Mouse (Mus musculus): Measurements from ENCODE around the gene Ubfd1. TPM values are rescaled to one million over a fixed set of nuclear protein-coding genes. Genes with fewer than 3 reads are reported as not detected.
A peak's percentile ranks its signal among the peaks of the same experiment; 100 is the strongest.

Ubfd1 gene
- polyA plus RNA-seq, 2 experiments = 11.3 to 16.9 TPM

DNA sequence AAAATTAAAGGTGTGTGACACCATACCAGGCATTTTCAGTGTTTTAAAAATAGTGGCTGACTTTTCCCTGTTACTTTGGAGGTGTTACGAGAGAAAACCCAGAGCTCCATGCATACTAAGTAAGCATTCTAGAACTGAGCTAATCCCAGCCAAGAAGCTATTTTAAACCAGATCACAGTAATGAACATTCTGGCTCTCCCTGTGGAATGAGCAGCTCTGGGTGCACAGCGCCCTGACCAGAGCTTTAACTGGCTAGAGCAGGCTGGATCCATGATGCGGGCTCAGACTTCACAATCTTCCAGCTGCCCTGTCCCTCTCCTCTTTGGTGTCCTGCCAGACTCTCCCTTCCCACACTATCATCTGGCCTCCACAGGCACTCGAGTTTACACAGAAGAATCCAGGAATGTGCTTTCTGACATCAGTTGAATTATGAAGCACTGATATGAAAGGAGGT lies 21.8 kb upstream of the Ubfd1 start:
- peaks cover 2 to 21% of the 10 kb centered on the region in 2 experiments; a peak in 3 of 4 replicates for H3K4me1 ChIP-seq (replicated peaks; ENCODE audit: control insufficient read depth in 2 of 2, insufficient read depth in 2 of 2, low read length in 1 of 2)
- H3K9ac ChIP-seq (replicated peaks) = no peak overlapping the region
- no peak overlapping the region for H3K27ac ChIP-seq
- no peaks in the 10 kb centered on the region for H3K36me3 ChIP-seq (replicated peaks; ENCODE audit: control insufficient read depth, insufficient read depth, low read depth)
- no peak overlapping the region for H3K4me2 ChIP-seq (ENCODE audit: low read depth)
- H3K9me3 ChIP-seq (ENCODE audit: control insufficient read depth, low read length) = no peaks in the 10 kb centered on the region
- DNase-seq (ENCODE audit: low read depth in 3 of 3, low spot score in 3 of 3) = no peak
- no peak overlapping the region for H3K4me3 ChIP-seq (ENCODE audit: insufficient read depth in 1 of 2, low read depth in 2 of 2, low read length in 2 of 2)
- H3K27me3 ChIP-seq (ENCODE audit: control insufficient read depth, insufficient read depth, low read length) = no peaks in the 10 kb centered on the region
- 60% methylated on average over 4 of the region's 4 CpGs for WGBS (ENCODE audit: insufficient replicate concordance)
- TF ChIP-seq CTCF (IDR thresholded peaks at IDR 0.05; ENCODE audit: low read depth) = no peak
- no peak for TF ChIP-seq EP300 (IDR thresholded peaks at IDR 0.05; ENCODE audit: low read depth)
- no peak for ATAC-seq (ENCODE audit: insufficient read depth)

DNA sequence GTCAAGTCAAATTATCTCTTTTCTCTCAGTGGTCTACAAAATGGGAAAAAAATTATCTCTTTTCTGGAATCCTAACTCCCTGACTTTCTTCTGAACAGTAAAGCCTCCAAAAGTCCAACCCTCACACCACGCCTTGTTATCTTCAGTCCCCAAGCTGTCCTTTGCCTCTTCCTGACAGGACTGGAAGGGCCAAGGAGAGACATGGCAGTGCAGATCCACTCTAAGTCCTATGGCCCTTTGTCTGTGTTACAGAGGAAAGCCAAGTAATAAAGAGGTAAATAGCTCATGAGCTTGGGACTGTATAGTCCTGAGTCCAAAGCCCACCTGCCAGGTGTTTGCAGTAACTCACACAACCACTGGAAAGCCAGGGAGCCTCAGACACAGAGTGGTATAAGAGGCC lies 21.3 kb upstream of the Ubfd1 start:
- Histone ChIP-seq H3K4me1 (replicated peaks; ENCODE audit: control insufficient read depth in 2 of 2, insufficient read depth in 2 of 2, low read length in 1 of 2) (peaks cover 2 to 21% of the 10 kb centered on the region in 2 experiments; a peak in 3 of 4 replicates), H3K36me3 (replicated peaks; ENCODE audit: control insufficient read depth, insufficient read depth, low read depth) (no peaks in the 10 kb centered on the region), H3K4me3 (ENCODE audit: insufficient read depth in 1 of 2, low read depth in 2 of 2, low read length in 2 of 2) (no peak overlapping the region), H3K27ac (no peak overlapping the region), H3K27me3 (ENCODE audit: control insufficient read depth, insufficient read depth, low read length) (no peaks in the 10 kb centered on the region), H3K4me2 (ENCODE audit: low read depth) (no peak overlapping the region), H3K9ac (replicated peaks) (no peak overlapping the region), H3K9me3 (ENCODE audit: control insufficient read depth, low read length) (no peaks in the 10 kb centered on the region)
- DNase-seq (ENCODE audit: low read depth in 3 of 3, low spot score in 3 of 3) (no peak), ATAC-seq (ENCODE audit: insufficient read depth) (peak; percentile 29; the same call in 1 of the 2 replicates)
- TF ChIP-seq CTCF (IDR thresholded peaks at IDR 0.05; ENCODE audit: low read depth) = no peak
- TF ChIP-seq EP300 (IDR thresholded peaks at IDR 0.05; ENCODE audit: low read depth) = no peak
- whole genome bisulfite sequencing (ENCODE audit: insufficient replicate concordance) = 14% methylated on average over 1 of the region's 1 CpGs

DNA sequence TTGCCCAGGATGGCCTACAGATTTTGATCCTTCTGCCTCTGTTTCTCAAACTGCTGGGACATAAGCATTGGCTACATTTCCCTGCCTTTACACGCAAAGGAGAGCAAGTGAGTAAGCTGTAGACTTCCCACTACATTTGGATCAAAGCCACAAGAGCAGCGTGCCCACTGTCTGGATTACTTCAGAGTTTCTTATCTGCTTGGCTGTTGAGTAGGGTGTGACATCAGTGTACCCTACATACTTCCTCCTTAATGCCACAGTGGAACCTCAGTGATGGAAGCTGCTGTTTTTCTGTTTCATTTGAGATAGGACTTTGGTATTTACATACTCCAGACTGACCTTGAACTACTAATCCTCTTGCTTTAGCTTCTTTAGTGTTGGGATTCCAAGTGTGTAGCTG lies 20.2 kb upstream of the Ubfd1 start:
- H3K9me3 ChIP-seq (ENCODE audit: control insufficient read depth, low read length) = no peaks in the 10 kb centered on the region
- no peak overlapping the region for H3K4me2 ChIP-seq (ENCODE audit: low read depth)
- no peak overlapping the region for H3K4me3 ChIP-seq (ENCODE audit: insufficient read depth in 1 of 2, low read depth in 2 of 2, low read length in 2 of 2)
- no peaks in the 10 kb centered on the region for H3K36me3 ChIP-seq (replicated peaks; ENCODE audit: control insufficient read depth, insufficient read depth, low read depth)
- TF ChIP-seq EP300 (IDR thresholded peaks at IDR 0.05; ENCODE audit: low read depth) (no peak), CTCF (IDR thresholded peaks at IDR 0.05; ENCODE audit: low read depth) (no peak)
- peak; percentile 56 for ATAC-seq (ENCODE audit: insufficient read depth)
- no peaks in the 10 kb centered on the region for H3K27me3 ChIP-seq (ENCODE audit: control insufficient read depth, insufficient read depth, low read length)
- no peak overlapping the region for H3K9ac ChIP-seq (replicated peaks)
- peaks cover 2 to 21% of the 10 kb centered on the region in 2 experiments; a peak in 3 of 4 replicates for H3K4me1 ChIP-seq (replicated peaks; ENCODE audit: control insufficient read depth in 2 of 2, insufficient read depth in 2 of 2, low read length in 1 of 2)
- no peak for DNase-seq (ENCODE audit: low read depth in 3 of 3, low spot score in 3 of 3)
- WGBS (ENCODE audit: insufficient replicate concordance) = 17% methylated on average over 2 of the region's 2 CpGs
- no peak overlapping the region for H3K27ac ChIP-seq

DNA sequence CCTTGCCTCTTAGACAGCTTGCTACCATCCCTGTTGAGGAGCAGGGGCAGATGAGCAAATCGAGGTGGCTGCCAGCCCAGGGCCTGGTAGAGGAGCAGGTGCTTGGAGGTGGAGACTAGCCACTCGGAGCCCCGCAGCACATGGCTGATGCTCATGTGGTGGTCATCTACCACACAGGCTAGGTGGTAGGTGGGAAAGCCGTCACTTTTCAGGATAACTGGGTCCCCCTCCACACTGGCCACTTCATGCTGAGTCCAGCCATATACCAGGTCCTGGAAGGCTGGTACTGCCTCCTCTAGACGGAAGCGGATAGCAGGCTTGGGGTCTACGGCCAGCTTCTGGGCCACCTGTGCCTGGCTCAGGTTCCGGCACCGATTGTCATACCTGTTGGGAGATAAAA lies 18.8 kb upstream of the Ubfd1 start:
- no peak overlapping the region for H3K4me3 ChIP-seq (ENCODE audit: insufficient read depth in 1 of 2, low read depth in 2 of 2, low read length in 2 of 2)
- H3K27me3 ChIP-seq (ENCODE audit: control insufficient read depth, insufficient read depth, low read length) = no peaks in the 10 kb centered on the region
- no peaks in the 10 kb centered on the region for H3K9me3 ChIP-seq (ENCODE audit: control insufficient read depth, low read length)
- H3K36me3 ChIP-seq (replicated peaks; ENCODE audit: control insufficient read depth, insufficient read depth, low read depth) = peaks cover under 1% of the 10 kb centered on the region; the same call in 1 of the 2 replicates
- ATAC-seq (ENCODE audit: insufficient read depth) = no peak
- no peak overlapping the region for H3K4me2 ChIP-seq (ENCODE audit: low read depth)
- no peak for DNase-seq (ENCODE audit: low read depth in 3 of 3, low spot score in 3 of 3)
- TF ChIP-seq CTCF (IDR thresholded peaks at IDR 0.05; ENCODE audit: low read depth) (no peak), EP300 (IDR thresholded peaks at IDR 0.05; ENCODE audit: low read depth) (no peak)
- 80% methylated on average over 9 of the region's 9 CpGs for WGBS (ENCODE audit: insufficient replicate concordance)
- H3K27ac ChIP-seq = no peak overlapping the region
- H3K4me1 ChIP-seq (replicated peaks; ENCODE audit: control insufficient read depth in 2 of 2, insufficient read depth in 2 of 2, low read length in 1 of 2) = peaks cover 2 to 21% of the 10 kb centered on the region in 2 experiments; a peak in 3 of 4 replicates
- no peak overlapping the region for H3K9ac ChIP-seq (replicated peaks)

DNA sequence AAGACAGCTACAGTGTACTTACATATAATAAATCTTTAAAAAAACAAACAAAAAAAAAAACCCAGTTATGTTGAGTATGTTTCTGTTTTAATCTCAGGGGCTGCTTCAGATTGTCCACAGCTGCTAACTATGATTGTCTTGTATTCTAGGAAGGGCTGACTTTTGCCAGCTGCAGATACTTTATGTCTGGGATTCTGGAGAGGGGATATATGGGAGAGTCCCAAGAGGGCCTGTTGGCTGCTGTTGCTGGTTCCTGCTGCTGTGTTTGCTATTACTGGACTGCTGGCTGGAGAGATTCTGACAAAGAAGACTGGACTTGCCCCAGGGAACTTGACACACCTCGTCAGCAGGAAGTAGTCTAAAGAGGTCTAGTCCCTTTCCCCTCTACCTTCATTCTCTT lies 16.1 kb upstream of the Ubfd1 start:
- TF ChIP-seq EP300 (IDR thresholded peaks at IDR 0.05; ENCODE audit: low read depth) (no peak), CTCF (IDR thresholded peaks at IDR 0.05; ENCODE audit: low read depth) (no peak)
- DNase-seq (ENCODE audit: low read depth in 3 of 3, low spot score in 3 of 3) = no peak
- H3K4me1 ChIP-seq (replicated peaks; ENCODE audit: control insufficient read depth in 2 of 2, insufficient read depth in 2 of 2, low read length in 1 of 2) = peaks cover 2 to 17% of the 10 kb centered on the region in 2 experiments; a peak in 3 of 4 replicates
- no peaks in the 10 kb centered on the region for H3K27me3 ChIP-seq (ENCODE audit: control insufficient read depth, insufficient read depth, low read length)
- H3K4me2 ChIP-seq (ENCODE audit: low read depth) = no peak overlapping the region
- no peak overlapping the region for H3K9ac ChIP-seq (replicated peaks)
- no peak overlapping the region for H3K4me3 ChIP-seq (ENCODE audit: insufficient read depth in 1 of 2, low read depth in 2 of 2, low read length in 2 of 2)
- peaks cover 2% of the 10 kb centered on the region for H3K36me3 ChIP-seq (replicated peaks; ENCODE audit: control insufficient read depth, insufficient read depth, low read depth)
- 50% methylated on average over 1 of the region's 1 CpGs for WGBS (ENCODE audit: insufficient replicate concordance)
- H3K27ac ChIP-seq = no peak overlapping the region
- ATAC-seq (ENCODE audit: insufficient read depth) = no peak
- no peaks in the 10 kb centered on the region for H3K9me3 ChIP-seq (ENCODE audit: control insufficient read depth, low read length)
